Mouse (Mus musculus): ENCODE measurements at regions not wholly inside any gene's neighbourhood (a gene's known extent, or its start where the extent isn't known, plus 50 kb on each side); places are given as distances from the start of the nearest gene placed in this dataset.
"Not testable (repeated sequence)": the region's sequence is repeated elsewhere in the genome, so short reads cannot be mapped to it uniquely, and the experiment has no call there.

DNA sequence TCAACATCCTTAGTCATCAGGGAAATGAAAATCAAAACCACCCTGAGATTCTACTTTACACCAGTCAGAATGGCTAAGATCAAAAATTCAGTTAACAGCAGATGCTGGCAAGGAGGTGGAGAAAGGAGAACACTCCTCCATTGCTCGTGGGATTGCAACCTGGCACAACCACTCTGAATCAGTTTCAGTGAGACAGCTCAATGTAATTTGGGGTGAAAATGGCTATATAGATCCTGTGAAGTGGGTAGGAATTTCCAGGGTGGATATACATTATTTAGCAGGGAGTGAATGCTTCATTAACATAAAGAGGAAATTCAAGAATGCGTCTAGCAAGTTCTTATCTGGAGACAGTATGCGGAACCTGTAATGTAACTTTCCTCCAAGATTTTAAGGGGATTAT lies 2462.9 kb downstream of the Cntnap5b start:
- 96% methylated on average over 3 of the region's 3 CpGs for WGBS
- no peak overlapping the region for H3K4me3 ChIP-seq (ENCODE audit: low read depth, low read length)

DNA sequence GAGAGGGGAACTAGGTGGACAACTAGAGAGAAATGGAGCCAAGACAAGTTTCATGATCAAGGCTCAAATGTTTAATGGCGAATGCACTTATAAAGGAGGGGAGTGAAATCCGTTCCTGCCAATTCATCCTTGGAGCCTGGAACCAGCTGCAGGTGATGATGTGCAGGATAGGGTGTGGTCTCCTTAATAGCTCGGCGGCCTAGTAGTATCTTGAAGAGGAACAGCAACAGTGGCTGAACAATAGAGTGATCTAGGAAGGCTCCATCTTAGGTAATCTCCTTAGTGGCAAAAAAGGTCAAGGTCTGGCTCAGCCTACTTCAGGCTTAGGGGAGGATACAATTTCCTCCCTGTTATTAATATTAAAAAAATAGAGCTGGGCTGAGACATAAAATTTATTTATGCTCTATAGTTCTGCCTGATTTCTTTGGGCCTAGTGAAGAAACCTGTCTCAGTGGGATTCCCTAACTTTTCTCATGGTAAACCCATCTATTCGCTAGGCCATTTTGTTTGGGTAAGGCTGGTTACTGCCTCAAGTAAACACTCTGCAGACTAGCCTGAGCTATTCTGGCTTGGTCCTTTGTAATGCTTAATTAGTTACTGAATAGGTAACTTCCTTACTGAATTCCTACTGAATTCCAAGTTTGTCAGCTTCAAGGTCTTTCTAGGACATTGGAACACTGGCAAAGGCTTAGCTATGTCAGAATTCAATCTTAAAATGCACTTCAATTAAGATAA lies 2490.7 kb downstream of the Cntnap5b start:
- not testable (repeated sequence) for H3K4me3 ChIP-seq (ENCODE audit: low read depth, low read length); H3K4me2 ChIP-seq; DNase-seq; H3K4me1 ChIP-seq (ENCODE audit: insufficient read depth); ATAC-seq (ENCODE audit: insufficient read depth); H3K27ac ChIP-seq (ENCODE audit: low read depth); H3K9me3 ChIP-seq (ENCODE audit: low read depth, low read length); H3K9ac ChIP-seq; H3K27me3 ChIP-seq (ENCODE audit: insufficient read depth, low read length); H3K36me3 ChIP-seq (ENCODE audit: insufficient read depth)
- 83% methylated on average over 5 of the region's 5 CpGs for WGBS

More for the DNA sequence above, 2462.9 kb downstream of the Cntnap5b start:
- Histone ChIP-seq H3K4me2 (no peak overlapping the region), H3K27me3 (ENCODE audit: insufficient read depth, low read length) (no peaks in the 10 kb centered on the region), H3K27ac (ENCODE audit: low read depth) (no peak overlapping the region), H3K9ac (no peak overlapping the region), H3K36me3 (ENCODE audit: insufficient read depth) (no peaks in the 10 kb centered on the region), H3K4me1 (ENCODE audit: insufficient read depth) (no peaks in the 10 kb centered on the region), H3K9me3 (ENCODE audit: low read depth, low read length) (no peaks in the 10 kb centered on the region)
- ATAC-seq (ENCODE audit: insufficient read depth) = no peak
- no peak for DNase-seq
- TF ChIP-seq CTCF (IDR thresholded peaks at IDR 0.05; ENCODE audit: low read depth) = no peak

DNA sequence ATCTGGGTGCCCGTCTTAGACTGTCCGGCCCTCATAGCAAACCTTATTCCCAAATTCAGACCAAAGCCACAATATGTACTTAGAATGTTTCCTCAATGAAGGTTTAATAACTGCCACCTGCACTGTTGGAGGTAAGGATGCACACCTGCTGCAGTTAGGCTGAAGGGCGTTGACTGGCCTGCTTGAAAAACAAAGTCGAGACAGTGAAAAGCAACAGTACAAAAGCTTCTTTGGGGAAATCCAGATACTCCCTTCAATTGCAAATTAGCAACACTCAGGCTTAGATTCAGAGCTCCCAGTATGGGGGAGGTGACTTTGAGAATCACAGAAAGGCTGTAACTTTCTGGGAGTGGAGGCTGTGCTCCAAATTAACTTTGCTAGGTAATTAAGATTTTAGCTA lies 2491.9 kb downstream of the Cntnap5b start:
- ATAC-seq (ENCODE audit: insufficient read depth); H3K9me3 ChIP-seq (ENCODE audit: low read depth, low read length); H3K4me1 ChIP-seq (ENCODE audit: insufficient read depth); H3K27ac ChIP-seq (ENCODE audit: low read depth); H3K4me3 ChIP-seq (ENCODE audit: low read depth, low read length); H3K9ac ChIP-seq; H3K4me2 ChIP-seq; H3K27me3 ChIP-seq (ENCODE audit: insufficient read depth, low read length); H3K36me3 ChIP-seq (ENCODE audit: insufficient read depth); DNase-seq: not testable (repeated sequence)
- WGBS = 90% methylated on average over 4 of the region's 4 CpGs

DNA sequence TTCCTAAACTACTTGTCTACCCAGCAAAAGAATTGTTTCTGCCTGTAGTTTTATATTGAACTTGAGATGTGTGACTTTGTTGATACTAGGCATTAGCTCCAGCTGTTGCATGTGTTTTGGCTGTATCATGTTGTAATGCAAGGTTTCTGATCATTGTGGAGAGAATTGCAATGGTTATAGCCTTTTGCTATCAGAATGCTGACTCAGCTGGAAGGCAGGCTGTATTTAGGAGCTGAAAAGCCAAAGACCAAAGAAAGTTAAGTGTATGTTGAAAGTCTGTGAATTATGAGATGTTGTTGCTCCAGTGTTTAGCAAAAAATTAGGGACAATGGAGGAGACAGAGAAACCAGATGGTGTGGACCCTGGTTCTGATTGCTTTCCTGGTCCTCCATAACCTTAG lies 2493.9 kb upstream of the Cdh20 start:
- Histone ChIP-seq H3K9me3 (ENCODE audit: low read depth, low read length) (no peaks in the 10 kb centered on the region), H3K27ac (ENCODE audit: low read depth) (no peak overlapping the region), H3K27me3 (ENCODE audit: insufficient read depth, low read length) (no peaks in the 10 kb centered on the region), H3K4me1 (ENCODE audit: insufficient read depth) (no peaks in the 10 kb centered on the region), H3K4me2 (no peak overlapping the region), H3K4me3 (ENCODE audit: low read depth, low read length) (no peak overlapping the region), H3K9ac (no peak overlapping the region), H3K36me3 (ENCODE audit: insufficient read depth) (no peaks in the 10 kb centered on the region)
- ATAC-seq (ENCODE audit: insufficient read depth) = no peak
- DNase-seq = no peak
- TF ChIP-seq CTCF (IDR thresholded peaks at IDR 0.05; ENCODE audit: low read depth) = no peak

DNA sequence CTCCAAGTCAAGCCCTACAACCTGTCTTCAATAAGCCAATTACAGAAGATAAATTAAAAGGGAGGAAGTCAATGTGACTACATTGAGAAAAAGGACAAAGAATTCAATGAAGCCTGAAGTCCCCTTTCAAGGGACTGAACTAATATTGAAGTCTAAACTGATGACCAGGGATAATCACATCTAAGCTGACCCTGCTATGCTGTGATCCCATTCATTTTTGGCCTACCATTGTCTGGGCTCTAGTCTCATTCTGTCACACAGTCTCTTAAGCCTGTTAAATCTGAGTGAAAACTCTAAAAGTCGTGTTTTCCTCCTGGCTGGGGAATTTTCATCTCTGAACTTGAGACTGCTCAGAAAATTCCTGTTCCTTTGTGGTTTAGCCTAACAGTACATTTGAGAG lies 2480.0 kb upstream of the Cdh20 start:
- Histone ChIP-seq H3K9me3 (ENCODE audit: low read depth, low read length) (no peaks in the 10 kb centered on the region), H3K4me2 (no peak overlapping the region), H3K27me3 (ENCODE audit: insufficient read depth, low read length) (no peaks in the 10 kb centered on the region), H3K4me3 (ENCODE audit: low read depth, low read length) (no peak overlapping the region), H3K36me3 (ENCODE audit: insufficient read depth) (no peaks in the 10 kb centered on the region), H3K4me1 (ENCODE audit: insufficient read depth) (no peaks in the 10 kb centered on the region), H3K27ac (ENCODE audit: low read depth) (no peak overlapping the region), H3K9ac (no peak overlapping the region)
- TF ChIP-seq CTCF (IDR thresholded peaks at IDR 0.05; ENCODE audit: low read depth) = no peak
- DNase-seq (no peak), ATAC-seq (ENCODE audit: insufficient read depth) (no peak)
- 49% methylated on average over 1 of the region's 1 CpGs for WGBS

DNA sequence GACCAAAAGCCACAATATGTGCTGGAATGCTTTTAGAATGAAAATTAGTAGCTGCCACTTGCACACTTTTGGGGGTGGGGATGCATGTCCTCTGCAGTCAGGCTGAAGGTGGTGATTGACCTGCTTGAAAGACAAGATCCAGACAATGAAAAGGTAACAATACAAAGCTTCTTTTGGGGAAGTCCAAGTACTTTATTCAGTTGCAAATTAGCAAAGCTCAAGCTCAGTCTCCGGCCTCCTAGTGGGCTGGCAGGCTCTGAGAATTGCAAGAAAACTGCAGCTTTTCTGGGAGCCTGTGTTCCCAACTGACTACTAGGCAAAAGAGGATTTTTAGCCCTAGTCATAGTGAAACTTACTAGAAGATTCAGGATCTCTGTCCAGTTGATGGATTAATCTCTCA lies 2464.8 kb upstream of the Cdh20 start:
- TF ChIP-seq CTCF (IDR thresholded peaks at IDR 0.05; ENCODE audit: low read depth) = no peak
- Histone ChIP-seq H3K27me3 (ENCODE audit: insufficient read depth, low read length) (no peaks in the 10 kb centered on the region), H3K9ac (no peak overlapping the region), H3K36me3 (ENCODE audit: insufficient read depth) (no peaks in the 10 kb centered on the region), H3K9me3 (ENCODE audit: low read depth, low read length) (no peaks in the 10 kb centered on the region), H3K4me1 (ENCODE audit: insufficient read depth) (no peaks in the 10 kb centered on the region), H3K27ac (ENCODE audit: low read depth) (no peak overlapping the region), H3K4me3 (ENCODE audit: low read depth, low read length) (no peak overlapping the region), H3K4me2 (no peak overlapping the region)
- no peak for DNase-seq
- ATAC-seq (ENCODE audit: insufficient read depth) = no peak
- 70% methylated on average over 1 of the region's 1 CpGs for WGBS

DNA sequence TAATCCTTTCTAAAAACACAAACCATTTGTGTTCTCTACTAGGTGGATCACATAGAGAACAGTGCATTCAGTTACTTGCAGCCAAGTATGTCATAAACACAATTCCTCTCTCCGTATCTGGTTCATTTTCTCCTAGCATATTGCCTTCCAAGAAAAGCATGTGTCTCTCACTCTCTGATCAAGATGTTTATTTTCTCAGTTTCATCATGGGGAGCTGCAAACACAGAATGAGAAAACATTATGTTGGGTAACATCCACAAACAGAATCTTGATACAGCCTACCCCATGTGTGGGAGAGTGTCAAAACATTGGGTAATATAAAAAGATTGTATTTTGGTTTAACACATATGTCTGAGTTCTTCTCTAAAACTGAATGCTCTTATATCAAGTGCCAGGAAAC lies 2415.2 kb upstream of the Cdh20 start:
- Histone ChIP-seq H3K27ac (ENCODE audit: low read depth) (no peak overlapping the region), H3K36me3 (ENCODE audit: insufficient read depth) (no peaks in the 10 kb centered on the region), H3K4me3 (ENCODE audit: low read depth, low read length) (no peak overlapping the region), H3K9me3 (ENCODE audit: low read depth, low read length) (no peaks in the 10 kb centered on the region), H3K27me3 (ENCODE audit: insufficient read depth, low read length) (no peaks in the 10 kb centered on the region), H3K9ac (no peak overlapping the region), H3K4me1 (ENCODE audit: insufficient read depth) (no peaks in the 10 kb centered on the region), H3K4me2 (no peak overlapping the region)
- DNase-seq = no peak
- 74% methylated on average over 1 of the region's 1 CpGs for WGBS
- no peak for ATAC-seq (ENCODE audit: insufficient read depth)
- no peak for TF ChIP-seq CTCF (IDR thresholded peaks at IDR 0.05; ENCODE audit: low read depth)

DNA sequence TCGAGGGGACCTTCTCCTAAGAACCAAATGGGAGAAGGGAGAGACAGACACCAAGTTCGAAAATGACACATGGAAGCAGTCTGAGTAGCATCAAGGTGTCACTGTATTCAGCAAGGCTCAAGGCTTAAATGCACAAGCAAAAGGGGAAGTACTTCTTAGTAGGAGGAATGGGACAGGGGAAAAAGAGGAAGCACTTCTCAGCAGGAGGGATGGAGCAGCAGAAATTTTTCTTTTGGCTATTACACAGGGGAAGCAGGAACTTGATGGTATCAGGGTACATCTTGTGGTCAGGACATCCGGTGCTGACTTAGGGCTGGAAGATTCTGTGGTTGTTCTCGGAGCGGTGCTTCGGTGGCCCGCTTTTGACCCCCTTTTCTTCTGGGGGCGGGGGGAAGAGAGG lies 2410.4 kb upstream of the Cdh20 start:
- not testable (repeated sequence) for H3K36me3 ChIP-seq (ENCODE audit: insufficient read depth); H3K9me3 ChIP-seq (ENCODE audit: low read depth, low read length); DNase-seq; H3K4me1 ChIP-seq (ENCODE audit: insufficient read depth); H3K27ac ChIP-seq (ENCODE audit: low read depth); H3K4me3 ChIP-seq (ENCODE audit: low read depth, low read length); H3K4me2 ChIP-seq; H3K27me3 ChIP-seq (ENCODE audit: insufficient read depth, low read length); ATAC-seq (ENCODE audit: insufficient read depth); H3K9ac ChIP-seq
- 92% methylated on average over 8 of the region's 8 CpGs for WGBS
